Mouse (Mus musculus): ENCODE measurements around the gene Pus10. TPM values are rescaled to one million over a fixed set of nuclear protein-coding genes. Genes with fewer than 3 reads are reported as not detected.

Pus10 gene
- polyA plus RNA-seq (2012; rRNA removed), result 4.8 and 5.0 TPM in 2 replicates

- no peaks in the 10 kb centered on the region for H3K27me3 ChIP-seq (ENCODE audit: control insufficient read depth, insufficient read depth, low read length)
- no peak for DNase-seq
- peak within 1 kb of the TSS; percentile 94 for H3K4me3 ChIP-seq (ENCODE audit: control insufficient read depth, insufficient read depth, low read length)
- H3K27ac ChIP-seq (ENCODE audit: control insufficient read depth, insufficient read depth, low read length), result peak within 1 kb of the TSS; percentile 83
- H3K4me1 ChIP-seq (replicated peaks; ENCODE audit: control insufficient read depth, insufficient read depth, low read length), result 0 out of 2 replicates have a peak, but pooled peaks cover 2% of the 10 kb centered on the region
- H3K36me3 ChIP-seq (ENCODE audit: control insufficient read depth, insufficient read depth, low read length), result no peaks in the 10 kb centered on the region
- under 1% methylated on average over 40 of the region's 40 CpGs for WGBS
- no peak for TF ChIP-seq CTCF (IDR thresholded peaks at IDR 0.05; ENCODE audit: borderline replicate concordance, control insufficient read depth, extremely low read depth, insufficient read depth, low read length, poor library complexity)
- no peak for TF ChIP-seq POLR2A (IDR thresholded peaks at IDR 0.05; ENCODE audit: control insufficient read depth, extremely low read depth, insufficient read depth, low read length, poor library complexity)
These were observed at the start of gene Pus10 for GRCm38 (mm10) chr11:23665311-23665786. Pus10 (plus strand) TSS chr11:23665674.

- H3K27me3 ChIP-seq (ENCODE audit: control insufficient read depth, insufficient read depth, low read length), result no peaks in the 10 kb centered on the region
- no peak overlapping the region for H3K27ac ChIP-seq (ENCODE audit: control insufficient read depth, insufficient read depth, low read length)
- DNase-seq, result no peak
- TF ChIP-seq CTCF (IDR thresholded peaks at IDR 0.05; ENCODE audit: borderline replicate concordance, control insufficient read depth, extremely low read depth, insufficient read depth, low read length, poor library complexity), result no peak
- TF ChIP-seq POLR2A (IDR thresholded peaks at IDR 0.05; ENCODE audit: control insufficient read depth, extremely low read depth, insufficient read depth, low read length, poor library complexity), result no peak
- 94% methylated on average over 5 of the region's 5 CpGs for WGBS
- no peak overlapping the region for H3K4me3 ChIP-seq (ENCODE audit: control insufficient read depth, insufficient read depth, low read length)
- H3K4me1 ChIP-seq (replicated peaks; ENCODE audit: control insufficient read depth, insufficient read depth, low read length), result no peaks in the 10 kb centered on the region
- no peaks in the 10 kb centered on the region for H3K36me3 ChIP-seq (ENCODE audit: control insufficient read depth, insufficient read depth, low read length)
These were observed 46.5 kb upstream of the Pus10 start for GRCm38 (mm10) chr11:23618995-23619394.

- TF ChIP-seq CTCF (IDR thresholded peaks at IDR 0.05; ENCODE audit: borderline replicate concordance, control insufficient read depth, extremely low read depth, insufficient read depth, low read length, poor library complexity), result no peak
- TF ChIP-seq POLR2A (IDR thresholded peaks at IDR 0.05; ENCODE audit: control insufficient read depth, extremely low read depth, insufficient read depth, low read length, poor library complexity), result no peak
- H3K27me3 ChIP-seq (ENCODE audit: control insufficient read depth, insufficient read depth, low read length), result no peaks in the 10 kb centered on the region
- no peaks in the 10 kb centered on the region for H3K36me3 ChIP-seq (ENCODE audit: control insufficient read depth, insufficient read depth, low read length)
- H3K4me1 ChIP-seq (replicated peaks; ENCODE audit: control insufficient read depth, insufficient read depth, low read length), result peaks cover 4% of the 10 kb centered on the region
- no peak overlapping the region for H3K4me3 ChIP-seq (ENCODE audit: control insufficient read depth, insufficient read depth, low read length)
- no peak for DNase-seq
- no peak overlapping the region for H3K27ac ChIP-seq (ENCODE audit: control insufficient read depth, insufficient read depth, low read length)
These were observed 34.8 kb upstream of the Pus10 start for GRCm38 (mm10) chr11:23630664-23631063.

GRCm38 (mm10) chr11:23632945-23633878, 32.3 kb upstream of the Pus10 start, which contains the start of gene 0610010F05Rik:
0610010F05Rik (minus strand) TSS chr11:23633639.
- no peak within 1 kb of the TSS for H3K27ac ChIP-seq (ENCODE audit: control insufficient read depth, insufficient read depth, low read length)
- H3K4me1 ChIP-seq (replicated peaks; ENCODE audit: control insufficient read depth, insufficient read depth, low read length), result peaks cover 4% of the 10 kb centered on the region
- TF ChIP-seq POLR2A (IDR thresholded peaks at IDR 0.05; ENCODE audit: control insufficient read depth, extremely low read depth, insufficient read depth, low read length, poor library complexity), result peak; percentile 54; the same call in 1 of the 2 replicates
- no peak for TF ChIP-seq CTCF (IDR thresholded peaks at IDR 0.05; ENCODE audit: borderline replicate concordance, control insufficient read depth, extremely low read depth, insufficient read depth, low read length, poor library complexity)
- no peaks in the 10 kb centered on the region for H3K36me3 ChIP-seq (ENCODE audit: control insufficient read depth, insufficient read depth, low read length)
- H3K27me3 ChIP-seq (ENCODE audit: control insufficient read depth, insufficient read depth, low read length), result no peaks in the 10 kb centered on the region
- peak within 1 kb of the TSS; percentile 58 for H3K4me3 ChIP-seq (ENCODE audit: control insufficient read depth, insufficient read depth, low read length)
- DNase-seq, result peak; percentile 72
- under 1% methylated on average over 103 of the region's 103 CpGs for WGBS

GRCm38 (mm10) chr11:23633879-23634215, 31.6 kb upstream of the Pus10 start:
- Histone ChIP-seq H3K36me3 (ENCODE audit: control insufficient read depth, insufficient read depth, low read length) (no peaks in the 10 kb centered on the region), H3K4me1 (replicated peaks; ENCODE audit: control insufficient read depth, insufficient read depth, low read length) (peaks cover 4% of the 10 kb centered on the region), H3K27ac (ENCODE audit: control insufficient read depth, insufficient read depth, low read length) (no peak overlapping the region), H3K4me3 (ENCODE audit: control insufficient read depth, insufficient read depth, low read length) (peak overlapping the region; percentile 31), H3K27me3 (ENCODE audit: control insufficient read depth, insufficient read depth, low read length) (no peaks in the 10 kb centered on the region)
- no peak for DNase-seq
- TF ChIP-seq CTCF (IDR thresholded peaks at IDR 0.05; ENCODE audit: borderline replicate concordance, control insufficient read depth, extremely low read depth, insufficient read depth, low read length, poor library complexity), result no peak
- no peak for TF ChIP-seq POLR2A (IDR thresholded peaks at IDR 0.05; ENCODE audit: control insufficient read depth, extremely low read depth, insufficient read depth, low read length, poor library complexity)
- WGBS, result 14% methylated on average over 7 of the region's 7 CpGs

GRCm38 (mm10) chr11:23634573-23634972, 30.9 kb upstream of the Pus10 start:
- no peaks in the 10 kb centered on the region for H3K27me3 ChIP-seq (ENCODE audit: control insufficient read depth, insufficient read depth, low read length)
- H3K36me3 ChIP-seq (ENCODE audit: control insufficient read depth, insufficient read depth, low read length), result no peaks in the 10 kb centered on the region
- no peak for DNase-seq
- 94% methylated on average over 8 of the region's 8 CpGs for WGBS
- TF ChIP-seq CTCF (IDR thresholded peaks at IDR 0.05; ENCODE audit: borderline replicate concordance, control insufficient read depth, extremely low read depth, insufficient read depth, low read length, poor library complexity), result no peak
- no peak for TF ChIP-seq POLR2A (IDR thresholded peaks at IDR 0.05; ENCODE audit: control insufficient read depth, extremely low read depth, insufficient read depth, low read length, poor library complexity)
- H3K4me3 ChIP-seq (ENCODE audit: control insufficient read depth, insufficient read depth, low read length), result no peak overlapping the region
- peaks cover 4% of the 10 kb centered on the region for H3K4me1 ChIP-seq (replicated peaks; ENCODE audit: control insufficient read depth, insufficient read depth, low read length)
- H3K27ac ChIP-seq (ENCODE audit: control insufficient read depth, insufficient read depth, low read length), result no peak overlapping the region
